Mouse (Mus musculus) liver, adult 2 months (tissue): Measurements from ENCODE around the gene Grifin. TPM values are rescaled to one million over a fixed set of nuclear protein-coding genes. Genes with fewer than 3 reads are reported as not detected.

Source experiments
- DNase-seq: peaks from one replicate; pipeline ENCODE4 v3.0.0-alpha.2; 2011; ENCODE audit warnings: low read depth, low spot score; ENCODE audit errors: extremely low read depth
- H3K27ac ChIP-seq: fragments of 200-500 bp; replicated peaks from 2 replicates; pipeline ENCODE4 v1.5.1; 2012; ENCODE audit warnings: low read depth, mild to moderate bottlenecking, control low read depth, inconsistent platforms, low read length; ENCODE audit not compliant: insufficient read depth
- H3K27me3 ChIP-seq: fragments of 200-500 bp; 2 replicates; pipeline ENCODE4 v1.6.1; 2012; ENCODE audit warnings: mild to moderate bottlenecking, moderate library complexity, low read length, inconsistent platforms; ENCODE audit not compliant: control insufficient read depth, insufficient read depth
- H3K36me3 ChIP-seq: fragments of 200-500 bp; 2 replicates; pipeline ENCODE4 v1.6.1; 2012; ENCODE audit warnings: low read length, inconsistent platforms; ENCODE audit not compliant: control insufficient read depth, insufficient read depth
- H3K4me1 ChIP-seq: fragments of 200-500 bp; 2 replicates; pipeline ENCODE4 v1.6.1; 2011; ENCODE audit warnings: low read length; ENCODE audit not compliant: control insufficient read depth, insufficient read depth
- H3K4me3 ChIP-seq: fragments of 200-500 bp; 2 replicates; pipeline ENCODE4 v1.5.1; 2011; ENCODE audit warnings: low read depth, mild to moderate bottlenecking, control low read depth, low read length, moderate library complexity; ENCODE audit not compliant: insufficient read depth
- H3K79me2 ChIP-seq: fragments of 200-500 bp; 2 replicates; pipeline ENCODE4 v1.6.1; 2012; ENCODE audit warnings: inconsistent platforms, mild to moderate bottlenecking, low read length, moderate library complexity; ENCODE audit not compliant: control insufficient read depth, insufficient read depth
- H3K9ac ChIP-seq: fragments of 200-500 bp; 2 replicates; pipeline ENCODE4 v1.6.1; 2012; ENCODE audit warnings: low read depth, mild to moderate bottlenecking, control low read depth, inconsistent platforms, low read length
- CTCF ChIP-seq: fragments of 200-500 bp; IDR thresholded peaks from 2 replicates; pipeline ENCODE4 v1.5.1; 2011; ENCODE audit warnings: low read depth, low read length, control low read depth
- POLR2A ChIP-seq: fragments of 200-500 bp; IDR thresholded peaks from 2 replicates; pipeline ENCODE4 v1.6.1; 2011; ENCODE audit warnings: low read length, control low read depth; ENCODE audit not compliant: insufficient read depth; ENCODE audit errors: extremely low read depth
- WGBS: fragments of 180-500 bp; shearing (Covaris S2); methylation state at CpG from one replicate; pipeline ENCODE4 v1.1.7; 2018; 5-methylcytosine and 5-hydroxymethylcytosine counted together
- polyA plus RNA-seq: library from polyadenylated mRNA; depleted of rRNA; stranded (reverse); fragments of >200 nt; gene quantifications from 2 replicates; pipeline ENCODE4 v1.2.3, GENCODE M21; 2012
- total RNA-seq: library from RNA; depleted of rRNA; stranded (reverse); fragments of >200 nt; gene quantifications from 2 replicates; pipeline ENCODE4 v1.2.3, GENCODE M21; 2014

The Grifin gene
- total and polyA plus RNA-seq, 2 experiments, result not detected

- no peak overlapping the region for H3K4me3 ChIP-seq
- H3K27ac ChIP-seq, result no peak overlapping the region
- 96% methylated on average over 7 of the region's 7 CpGs for WGBS
- TF ChIP-seq CTCF (no peak), POLR2A (no peak)
- no peaks in the 10 kb centered on the region for H3K79me2 ChIP-seq
- no peaks in the 10 kb centered on the region for H3K4me1 ChIP-seq
- no peaks in the 10 kb centered on the region for H3K27me3 ChIP-seq
- H3K36me3 ChIP-seq, result no peaks in the 10 kb centered on the region
- H3K9ac ChIP-seq, result no peak overlapping the region
- DNase-seq, result no peak
Measured at GRCm38 (mm10) chr5:140553719-140554118, 11.2 kb downstream of the Grifin start.

GRCm38 (mm10) chr5:140549306-140550047, 15.4 kb downstream of the Grifin start:
- no peaks in the 10 kb centered on the region for H3K79me2 ChIP-seq
- H3K4me3 ChIP-seq, result no peak overlapping the region
- no peak for DNase-seq
- 43% methylated on average over 17 of the region's 17 CpGs for WGBS
- H3K27me3 ChIP-seq, result no peaks in the 10 kb centered on the region
- no peak for TF ChIP-seq POLR2A
- no peak for TF ChIP-seq CTCF
- no peak overlapping the region for H3K27ac ChIP-seq
- no peaks in the 10 kb centered on the region for H3K36me3 ChIP-seq
- no peaks in the 10 kb centered on the region for H3K4me1 ChIP-seq
- H3K9ac ChIP-seq, result no peak overlapping the region

GRCm38 (mm10) chr5:140546332-140546731, 18.5 kb downstream of the Grifin start:
- Histone ChIP-seq H3K4me1 (no peaks in the 10 kb centered on the region), H3K79me2 (no peaks in the 10 kb centered on the region), H3K36me3 (no peaks in the 10 kb centered on the region), H3K27ac (no peak overlapping the region), H3K9ac (no peak overlapping the region), H3K27me3 (no peaks in the 10 kb centered on the region), H3K4me3 (no peak overlapping the region)
- DNase-seq, result no peak
- WGBS, result 83% methylated on average over 19 of the region's 19 CpGs
- TF ChIP-seq CTCF, result no peak
- no peak for TF ChIP-seq POLR2A

GRCm38 (mm10) chr5:140545651-140546050, 19.2 kb downstream of the Grifin start:
- Histone ChIP-seq H3K4me1 (no peaks in the 10 kb centered on the region), H3K9ac (no peak overlapping the region), H3K79me2 (no peaks in the 10 kb centered on the region), H3K27ac (no peak overlapping the region), H3K36me3 (no peaks in the 10 kb centered on the region), H3K27me3 (no peaks in the 10 kb centered on the region), H3K4me3 (no peak overlapping the region)
- TF ChIP-seq POLR2A, result no peak
- TF ChIP-seq CTCF, result no peak
- no peak for DNase-seq
- 55% methylated on average over 6 of the region's 6 CpGs for WGBS

- Histone ChIP-seq H3K4me3 (no peak overlapping the region), H3K27me3 (no peaks in the 10 kb centered on the region), H3K36me3 (no peaks in the 10 kb centered on the region), H3K79me2 (no peaks in the 10 kb centered on the region), H3K9ac (no peak overlapping the region), H3K4me1 (no peaks in the 10 kb centered on the region), H3K27ac (no peak overlapping the region)
- TF ChIP-seq POLR2A (no peak), CTCF (no peak)
- WGBS, result 70% methylated on average over 9 of the region's 9 CpGs
- no peak for DNase-seq
Measured at GRCm38 (mm10) chr5:140542811-140543575, 21.9 kb downstream of the Grifin start.

GRCm38 (mm10) chr5:140540106-140540505, 24.8 kb downstream of the Grifin start:
- no peak overlapping the region for H3K9ac ChIP-seq
- H3K4me1 ChIP-seq, result no peaks in the 10 kb centered on the region
- H3K79me2 ChIP-seq, result no peaks in the 10 kb centered on the region
- peak; percentile 29 for DNase-seq
- H3K36me3 ChIP-seq, result no peaks in the 10 kb centered on the region
- WGBS, result 13% methylated on average over 8 of the region's 8 CpGs
- H3K4me3 ChIP-seq, result no peak overlapping the region
- H3K27ac ChIP-seq, result no peak overlapping the region
- H3K27me3 ChIP-seq, result no peaks in the 10 kb centered on the region
- TF ChIP-seq POLR2A (no peak), CTCF (peak; percentile 85)
